Mouse (Mus musculus) small intestine, adult 2 months (tissue): ENCODE measurements around the gene Igfbp2. TPM values are rescaled to one million over a fixed set of nuclear protein-coding genes. Genes with fewer than 3 reads are reported as not detected.
A peak's percentile ranks its signal among the peaks of the same experiment; 100 is the strongest.

ENCODE experiments used
- H3K27ac ChIP-seq: fragments of 200-500 bp; 2 replicates; pipeline ENCODE4 v1.5.1; 2012; ENCODE audit warnings: low read depth, low read length, control low read depth, inconsistent platforms; ENCODE audit not compliant: insufficient read depth
- H3K27me3 ChIP-seq: fragments of 200-500 bp; 2 replicates; pipeline ENCODE4 v1.6.1; 2012; ENCODE audit warnings: mild to moderate bottlenecking, moderate library complexity, low read length, inconsistent platforms; ENCODE audit not compliant: control insufficient read depth, insufficient read depth
- H3K36me3 ChIP-seq: fragments of 200-500 bp; 2 replicates; pipeline ENCODE4 v1.6.1; 2012; ENCODE audit warnings: mild to moderate bottlenecking, low read length, control low read depth, inconsistent platforms; ENCODE audit not compliant: control insufficient read depth, insufficient read depth
- H3K4me1 ChIP-seq: fragments of 200-500 bp; 2 replicates; pipeline ENCODE4 v1.6.1; 2012; ENCODE audit warnings: low read length, inconsistent platforms, mixed read lengths; ENCODE audit not compliant: control insufficient read depth, insufficient read depth, insufficient read length
- H3K4me3 ChIP-seq: fragments of 200-500 bp; 2 replicates; pipeline ENCODE4 v1.5.1; 2012; ENCODE audit warnings: low read depth, mild to moderate bottlenecking, control low read depth, inconsistent platforms, low read length, moderate library complexity
- CTCF ChIP-seq: fragments of 200-500 bp; IDR thresholded peaks from 2 replicates; pipeline ENCODE4 v1.5.1; 2012; ENCODE audit warnings: low read depth, mild to moderate bottlenecking, control low read depth, inconsistent platforms, low read length, moderate library complexity, mixed read lengths; ENCODE audit not compliant: insufficient replicate concordance, insufficient read length; ENCODE audit errors: extremely low read depth
- POLR2A ChIP-seq: fragments of 200-500 bp; IDR thresholded peaks from 2 replicates; pipeline ENCODE4 v1.6.1; 2012; ENCODE audit warnings: low read depth, mild to moderate bottlenecking, control low read depth, inconsistent platforms, low read length, moderate library complexity
- WGBS: fragments of 180-500 bp; shearing (Covaris S2); methylation state at CpG from one replicate; pipeline ENCODE4 v1.1.7; 2018; 5-methylcytosine and 5-hydroxymethylcytosine counted together
- polyA plus RNA-seq: library from polyadenylated mRNA; depleted of rRNA; stranded (reverse); fragments of >200 nt; gene quantifications from 2 replicates; pipeline ENCODE4 v1.2.3, GENCODE M21; 2012

The Igfbp2 gene
- polyA plus RNA-seq, 1 experiment, result 7.7 TPM

- H3K27me3 ChIP-seq, result no peaks in the 10 kb centered on the region
- H3K27ac ChIP-seq, result no peak overlapping the region
- H3K4me3 ChIP-seq, result no peak overlapping the region
- WGBS, result 45% methylated on average over 10 of the region's 10 CpGs
- no peaks in the 10 kb centered on the region for H3K36me3 ChIP-seq
- peak; percentile 80; the same call in 1 of the 2 replicates for TF ChIP-seq CTCF
- TF ChIP-seq POLR2A, result no peak
- no peaks in the 10 kb centered on the region for H3K4me1 ChIP-seq
Measured at GRCm38 (mm10) chr1:72854337-72855237, 30.3 kb downstream of the Igfbp2 start.

DNA sequence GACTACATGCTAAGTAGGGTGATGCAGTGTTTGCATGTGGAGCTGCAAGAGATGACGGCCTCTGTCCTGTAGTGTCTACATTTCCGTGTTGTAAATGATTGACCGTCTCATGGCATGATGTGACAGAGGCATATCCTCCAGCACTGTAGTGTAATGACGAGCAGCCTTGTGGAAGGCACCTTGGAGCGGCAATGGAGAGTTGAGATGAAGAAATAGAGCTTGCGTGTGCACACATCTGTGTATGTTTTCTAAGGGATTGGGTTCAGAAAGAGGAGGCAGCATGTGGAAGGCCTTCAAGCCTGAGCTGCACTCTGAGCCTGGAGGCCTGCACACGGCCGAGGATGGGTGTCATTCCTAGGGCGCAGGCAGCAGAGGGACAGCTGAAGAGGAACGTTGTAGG is 31.4 kb downstream of the Igfbp2 start:
- no peaks in the 10 kb centered on the region for H3K36me3 ChIP-seq
- TF ChIP-seq CTCF (no peak), POLR2A (no peak)
- H3K4me3 ChIP-seq, result no peak overlapping the region
- H3K27me3 ChIP-seq, result no peaks in the 10 kb centered on the region
- no peak overlapping the region for H3K27ac ChIP-seq
- no peaks in the 10 kb centered on the region for H3K4me1 ChIP-seq
- WGBS, result 85% methylated on average over 10 of the region's 10 CpGs

DNA sequence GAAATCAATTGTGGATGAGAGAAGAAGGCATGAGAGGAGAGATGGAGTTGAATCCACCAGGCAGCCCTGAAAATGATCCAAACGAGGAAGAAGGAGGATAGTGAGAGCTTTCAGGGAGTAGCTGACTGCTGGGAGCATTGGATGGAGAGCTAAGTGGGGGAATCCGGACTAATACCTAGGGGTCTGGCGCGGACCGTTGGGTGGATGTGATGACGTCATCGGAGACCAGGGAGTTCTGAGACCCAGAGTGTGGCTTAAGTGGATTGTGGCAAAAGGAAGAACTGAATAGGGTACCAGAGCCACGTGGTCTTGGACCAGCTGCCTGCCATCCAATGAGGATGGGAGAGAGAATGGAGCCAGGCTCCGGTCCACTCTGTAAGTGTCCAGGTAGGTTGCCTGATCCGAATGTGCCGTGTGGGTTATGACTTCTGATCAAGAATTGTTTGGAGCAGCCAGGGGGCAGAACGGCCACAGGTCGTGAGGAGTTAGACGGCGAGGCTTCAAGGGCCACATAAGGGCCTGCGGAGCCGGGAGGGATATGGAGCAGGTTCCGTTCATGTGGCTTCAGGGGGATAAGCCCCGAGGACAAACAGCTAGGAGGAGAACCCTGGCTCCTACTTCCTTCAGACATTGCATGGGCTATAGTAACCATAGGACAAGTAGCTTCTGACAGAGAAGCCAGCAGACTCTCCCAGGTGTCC is 32.1 kb downstream of the Igfbp2 start:
- no peaks in the 10 kb centered on the region for H3K27me3 ChIP-seq
- H3K4me1 ChIP-seq, result no peaks in the 10 kb centered on the region
- H3K27ac ChIP-seq, result no peak overlapping the region
- H3K36me3 ChIP-seq, result no peaks in the 10 kb centered on the region
- TF ChIP-seq POLR2A (no peak), CTCF (no peak)
- WGBS, result 79% methylated on average over 19 of the region's 19 CpGs
- H3K4me3 ChIP-seq, result no peak overlapping the region

DNA sequence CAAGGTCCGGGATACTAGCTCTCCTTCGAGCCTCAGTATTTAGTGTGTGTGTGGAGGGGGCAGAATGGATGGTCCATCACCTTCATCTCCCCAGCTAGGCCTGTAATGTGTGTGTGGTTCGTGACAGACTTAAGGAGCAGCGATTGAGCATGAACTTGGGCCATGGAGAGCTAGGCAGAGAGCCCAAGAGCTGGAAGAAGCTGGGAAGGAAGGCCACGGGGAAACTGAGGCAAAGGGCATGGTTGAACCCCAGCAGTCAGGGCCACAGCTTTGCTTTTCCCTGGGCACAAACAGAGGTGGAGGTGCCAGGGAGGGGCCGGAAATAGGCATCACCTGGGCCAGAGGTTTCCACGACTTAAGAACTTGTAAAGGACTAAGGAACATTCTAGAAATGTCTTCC is 32.8 kb downstream of the Igfbp2 start:
- H3K4me1 ChIP-seq, result no peaks in the 10 kb centered on the region
- TF ChIP-seq POLR2A (no peak), CTCF (no peak)
- no peak overlapping the region for H3K27ac ChIP-seq
- H3K36me3 ChIP-seq, result no peaks in the 10 kb centered on the region
- no peaks in the 10 kb centered on the region for H3K27me3 ChIP-seq
- 73% methylated on average over 7 of the region's 7 CpGs for WGBS
- no peak overlapping the region for H3K4me3 ChIP-seq

DNA sequence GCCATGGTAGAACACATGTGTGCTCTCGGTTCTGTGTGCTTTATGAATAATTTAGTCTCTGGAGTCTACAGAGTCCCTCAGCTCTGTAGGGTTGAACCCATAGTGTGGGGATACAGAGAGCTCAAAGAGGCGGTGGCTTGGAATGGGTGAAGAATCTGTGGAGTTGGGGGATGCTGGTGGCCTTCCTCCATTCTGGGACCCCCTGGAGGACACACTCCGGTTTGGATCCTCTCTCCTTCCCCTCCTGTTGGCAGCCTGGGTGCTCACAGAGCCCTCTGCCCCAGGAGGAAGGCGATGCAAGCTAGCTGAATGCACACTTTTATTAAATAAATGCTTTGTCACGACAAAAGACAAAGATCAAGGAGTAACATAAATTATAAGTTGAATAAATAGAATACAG is 33.3 kb downstream of the Igfbp2 start:
- no peak overlapping the region for H3K27ac ChIP-seq
- no peaks in the 10 kb centered on the region for H3K27me3 ChIP-seq
- no peaks in the 10 kb centered on the region for H3K4me1 ChIP-seq
- no peak overlapping the region for H3K4me3 ChIP-seq
- no peaks in the 10 kb centered on the region for H3K36me3 ChIP-seq
- WGBS, result 69% methylated on average over 5 of the region's 5 CpGs
- no peak for TF ChIP-seq CTCF
- no peak for TF ChIP-seq POLR2A

- no peaks in the 10 kb centered on the region for H3K27me3 ChIP-seq
- WGBS, result 83% methylated on average over 9 of the region's 9 CpGs
- H3K4me1 ChIP-seq, result no peaks in the 10 kb centered on the region
- no peak for TF ChIP-seq CTCF
- TF ChIP-seq POLR2A, result no peak
- H3K4me3 ChIP-seq, result no peak overlapping the region
- H3K27ac ChIP-seq, result no peak overlapping the region
- H3K36me3 ChIP-seq, result no peaks in the 10 kb centered on the region
Measured at GRCm38 (mm10) chr1:72858286-72858685, 34.0 kb downstream of the Igfbp2 start.

DNA sequence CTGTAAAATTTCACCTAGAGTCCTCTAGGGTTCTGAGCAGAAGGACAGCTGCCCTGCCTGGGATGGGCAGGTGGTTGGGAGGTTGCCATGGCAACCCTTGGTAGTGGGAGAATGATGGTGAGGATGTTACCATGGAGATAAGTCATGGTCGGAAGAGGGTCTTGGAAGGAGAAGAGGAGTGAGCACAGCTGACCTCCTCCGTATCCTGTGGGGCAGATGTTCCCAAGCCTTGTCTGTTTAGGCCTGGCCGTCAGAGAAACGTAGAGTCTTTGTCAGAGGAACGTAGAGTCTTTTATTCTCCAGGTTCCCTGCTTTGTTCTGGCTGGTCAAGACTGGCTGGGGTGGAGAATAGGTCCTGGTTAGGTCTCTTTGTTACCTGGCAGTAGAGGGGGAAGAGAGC is 34.6 kb downstream of the Igfbp2 start:
- TF ChIP-seq CTCF (no peak), POLR2A (no peak)
- Histone ChIP-seq H3K4me3 (no peak overlapping the region), H3K4me1 (no peaks in the 10 kb centered on the region), H3K27ac (no peak overlapping the region), H3K27me3 (no peaks in the 10 kb centered on the region), H3K36me3 (no peaks in the 10 kb centered on the region)
- WGBS, result 82% methylated on average over 5 of the region's 5 CpGs
